Mouse (Mus musculus) CH12.LX (cell line): ENCODE measurements around the gene Runx3. TPM values are rescaled to one million over a fixed set of nuclear protein-coding genes. Genes with fewer than 3 reads are reported as not detected.
A peak's percentile ranks its signal among the peaks of the same experiment; 100 is the strongest.

Source experiments
- DNase-seq: peaks from one replicate; pipeline ENCODE4 v3.0.0-alpha.2; 2013; ENCODE audit errors: extremely low read depth
- H3K27ac ChIP-seq: 2 replicates; pipeline ENCODE4 v1.5.1; 2012; ENCODE audit warnings: low read depth, mild to moderate bottlenecking, control low read depth, moderate library complexity; ENCODE audit not compliant: insufficient read depth
- H3K27me3 ChIP-seq: replicated peaks from 2 replicates; pipeline ENCODE3; 2012; ENCODE audit warnings: inconsistent platforms
- H3K36me3 ChIP-seq, 2 experiments: replicated peaks in 1 of 2; 2 replicates each; pipeline versions ENCODE3 to v1.6.1; 2012; ENCODE audit warnings: inconsistent platforms in 1 of 2, low read length in 1 of 2, mild to moderate bottlenecking in 1 of 2, mixed read lengths in 1 of 2, moderate library complexity in 1 of 2; ENCODE audit not compliant: control insufficient read depth in 1 of 2, insufficient read depth in 1 of 2
- H3K4me1 ChIP-seq, 2 experiments: 2 replicates each; pipeline ENCODE4 v1.6.1; 2012; ENCODE audit warnings: inconsistent platforms in 1 of 2, moderate library complexity in 1 of 2; ENCODE audit not compliant: insufficient read depth in 2 of 2, control insufficient read depth in 1 of 2
- H3K4me2 ChIP-seq: 2 replicates; pipeline ENCODE4 v1.6.1; 2012; ENCODE audit warnings: low read depth, mild to moderate bottlenecking, control low read depth; ENCODE audit not compliant: poor library complexity, insufficient read depth, severe bottlenecking
- H3K4me3 ChIP-seq, 3 experiments: fragments of 150-350 bp in 1 of 3; sonication (generic) in 1 of 3; replicated peaks in 1 of 3; 2 replicates each; pipeline versions ENCODE3 to v1.5.1; 2011 to 2012; ENCODE audit warnings: low read depth in 2 of 3, low read length in 2 of 3, mild to moderate bottlenecking in 2 of 3, moderate library complexity in 2 of 3, control low read depth in 1 of 3, improper control_type of control experiment in 1 of 3, inconsistent platforms in 1 of 3, mixed read lengths in 1 of 3; ENCODE audit not compliant: poor library complexity in 1 of 3
- H3K79me2 ChIP-seq: replicated peaks from 2 replicates; pipeline ENCODE4 v1.6.1; 2012; ENCODE audit warnings: mild to moderate bottlenecking, moderate library complexity; ENCODE audit not compliant: control insufficient read depth, poor library complexity, insufficient read depth, severe bottlenecking; ENCODE audit errors: extremely low read depth
- H3K9ac ChIP-seq: 2 replicates; pipeline ENCODE4 v1.6.1; 2012; ENCODE audit warnings: low read depth, mild to moderate bottlenecking, control low read depth, moderate library complexity; ENCODE audit not compliant: insufficient read depth
- H3K9me3 ChIP-seq: replicated peaks from 2 replicates; pipeline ENCODE3; 2012; ENCODE audit warnings: low read length, inconsistent platforms, mixed read lengths
- CHD2 ChIP-seq: IDR thresholded peaks from 2 replicates; pipeline ENCODE4 v1.6.1; 2011; ENCODE audit warnings: low read length, improper control_type of control experiment
- CTCF ChIP-seq, 2 experiments: IDR thresholded peaks in 1 of 2; conservative IDR thresholded peaks in 1 of 2; 2 replicates each; pipeline ENCODE4 v1.5.1; 2011 to 2012; ENCODE audit warnings: low read depth in 2 of 2, low read length in 2 of 2, improper control_type of control experiment in 1 of 2, inconsistent platforms in 1 of 2, mild to moderate bottlenecking in 1 of 2, moderate library complexity in 1 of 2
- EP300 ChIP-seq: IDR thresholded peaks from 2 replicates; pipeline ENCODE4 v1.6.1; 2011; ENCODE audit warnings: low read length, improper control_type of control experiment
- IRF4 ChIP-seq: IDR thresholded peaks from 2 replicates; pipeline ENCODE4 v1.6.1; 2014; ENCODE audit warnings: low read depth, mild to moderate bottlenecking, inconsistent platforms, low read length, improper control_type of control experiment
- JUND ChIP-seq: conservative IDR thresholded peaks from 2 replicates; pipeline ENCODE4 v1.6.1; 2011; ENCODE audit warnings: low read depth, low read length, improper control_type of control experiment
- KAT2A ChIP-seq: IDR thresholded peaks from 2 replicates; pipeline ENCODE4 v1.6.1; 2012; ENCODE audit warnings: low read length, improper control_type of control experiment, inconsistent platforms; ENCODE audit not compliant: insufficient replicate concordance
- MAFK ChIP-seq: IDR thresholded peaks from 2 replicates; pipeline ENCODE4 v1.6.1; 2011; ENCODE audit warnings: low read length, improper control_type of control experiment; ENCODE audit not compliant: insufficient replicate concordance
- MAZ ChIP-seq: IDR thresholded peaks from 2 replicates; pipeline ENCODE4 v1.6.1; 2012; ENCODE audit warnings: low read depth, mild to moderate bottlenecking, inconsistent platforms, low read length, improper control_type of control experiment, moderate library complexity
- MYC ChIP-seq: IDR thresholded peaks from 2 replicates; pipeline ENCODE4 v1.6.1; 2011; ENCODE audit warnings: low read depth, mild to moderate bottlenecking, improper control_type of control experiment, low read length
- NELFE ChIP-seq: IDR thresholded peaks from 2 replicates; pipeline ENCODE4 v1.6.1; 2011; ENCODE audit warnings: low read depth, low read length, improper control_type of control experiment
- POLR2A ChIP-seq: IDR thresholded peaks from 2 replicates; pipeline ENCODE4 v1.6.1; 2011; ENCODE audit warnings: low read depth, mild to moderate bottlenecking, improper control_type of control experiment, low read length
- RAD21 ChIP-seq: IDR thresholded peaks from 2 replicates; pipeline ENCODE4 v1.6.1; 2011; ENCODE audit warnings: low read depth, mild to moderate bottlenecking, low read length, improper control_type of control experiment, moderate library complexity
- RCOR1 ChIP-seq: conservative IDR thresholded peaks from 2 replicates; pipeline ENCODE4 v1.6.1; 2012; ENCODE audit warnings: low read depth, mild to moderate bottlenecking, inconsistent platforms, low read length, improper control_type of control experiment
- USF1 ChIP-seq: IDR thresholded peaks from 2 replicates; pipeline ENCODE4 v1.6.1; 2014; ENCODE audit warnings: low read depth, mild to moderate bottlenecking, inconsistent platforms, low read length, improper control_type of control experiment
- ZNF384 ChIP-seq: IDR thresholded peaks from 2 replicates; pipeline ENCODE4 v1.6.1; 2012; ENCODE audit warnings: low read depth, low read length, improper control_type of control experiment, inconsistent platforms
- dilution Hi-C: fragments of 300-500 bp; cut with MboI; formaldehyde crosslinking; loops from 2 replicates; pipeline ENCODE4 v1.14.3; 2020; ENCODE audit warnings: low sequenced_read_pairs; ENCODE audit not compliant: extremely low pct_unique_long_range_greater_than_20kb, extremely low pct_ligation_motif_present
- in situ Hi-C: fragments of 300-500 bp; cut with MboI; formaldehyde crosslinking; loops from 3 replicates; pipeline ENCODE4 v1.14.3; 2019; ENCODE audit warnings: low sequenced_read_pairs, low pct_ligation_motif_present, low pct_unique_long_range_greater_than_20kb, mixed read lengths
- polyA plus RNA-seq: library from polyadenylated mRNA; unstranded; fragments of >175 nt; gene quantifications from 2 replicates; pipeline ENCODE4 v1.2.1, GENCODE M21; 2012; ENCODE audit warnings: low read depth; ENCODE audit not compliant: insufficient read length
- total RNA-seq, 2 experiments: library from RNA; depleted of rRNA; stranded (reverse); fragments of 300-350 nt in 1 of 2; fragments of >200 nt in 1 of 2; gene quantifications; 2 replicates each; pipeline ENCODE4 v1.2.3; 2012 to 2014

Runx3 gene
- total and polyA plus RNA-seq, 3 experiments = 5.0 to 61.1 (median 19.7) TPM

GRCm38 (mm10) chr4:135125152-135125551 lies 4.7 kb downstream of the Runx3 start:
- in situ Hi-C loops = no loop called here
- no peak overlapping the region for H3K4me2 ChIP-seq
- peaks cover 27 to 85% of the 10 kb centered on the region in 2 experiments for H3K4me1 ChIP-seq
- H3K79me2 ChIP-seq = peaks cover 18% of the 10 kb centered on the region
- no peak overlapping the region for H3K4me3 ChIP-seq
- H3K27me3 ChIP-seq = no peaks in the 10 kb centered on the region
- no peak for DNase-seq
- no peak overlapping the region; the same call in 1 of the 2 replicates for H3K27ac ChIP-seq
- H3K36me3 ChIP-seq = peaks cover 2 to 40% of the 10 kb centered on the region in 2 experiments
- TF ChIP-seq KAT2A (no peak), ZNF384 (no peak), EP300 (peak; percentile 48; the same call in 1 of the 2 replicates), CTCF (conservative IDR thresholded peaks at IDR 0.05 in 1 of 2, IDR thresholded peaks at IDR 0.05 in 1 of 2; ENCODE audit: low read depth in 2 of 2, low read length in 2 of 2) (no peak), RAD21 (no peak), IRF4 (peak; percentile 95), USF1 (no peak), RCOR1 (no peak), MAFK (no peak), MAZ (peak; percentile 94), JUND (no peak), POLR2A (no peak), CHD2 (peak; percentile 63; the same call in 1 of the 2 replicates)
- TF ChIP-seq, all 38 proteins: peak for 4
- Histone ChIP-seq H3K9me3 (no peaks in the 10 kb centered on the region), H3K9ac (no peak overlapping the region)
- dilution Hi-C loops = no loop called here

DNA sequence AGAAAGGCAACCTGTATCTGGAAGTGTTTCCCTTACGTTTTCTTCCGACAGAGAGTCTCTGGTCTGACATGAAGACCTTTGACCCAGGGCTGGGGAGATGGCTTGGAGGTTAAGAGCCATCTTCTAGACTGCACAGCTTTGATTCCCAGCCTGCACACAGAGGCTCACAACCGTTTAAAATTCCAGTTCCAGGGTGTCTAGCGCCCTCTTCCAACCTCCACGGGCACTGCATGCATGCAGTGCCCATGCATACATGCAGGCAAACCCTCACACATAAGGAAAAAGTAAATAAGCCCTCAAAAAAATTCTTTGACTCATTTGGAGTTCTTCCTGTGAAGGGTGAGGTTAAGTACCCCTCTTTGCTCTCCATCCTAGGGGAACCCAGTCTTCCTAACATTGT lies 5.9 kb downstream of the Runx3 start:
- no peak for TF ChIP-seq MYC
- peak in 1 of 2 experiments; percentile 47; a peak in 2 of 4 replicates for TF ChIP-seq CTCF (conservative IDR thresholded peaks at IDR 0.05 in 1 of 2, IDR thresholded peaks at IDR 0.05 in 1 of 2; ENCODE audit: low read depth in 2 of 2, low read length in 2 of 2)
- no peak for TF ChIP-seq NELFE
- TF ChIP-seq RAD21 = peak; percentile 13
- in situ Hi-C loops = no loop called here
- peaks cover 36 to 97% of the 10 kb centered on the region in 2 experiments for H3K4me1 ChIP-seq

More for the DNA sequence above, 5.9 kb downstream of the Runx3 start:
- H3K79me2 ChIP-seq = peaks cover 18% of the 10 kb centered on the region
- peaks cover 2 to 47% of the 10 kb centered on the region in 2 experiments for H3K36me3 ChIP-seq
- dilution Hi-C loops = no loop called here
- H3K9ac ChIP-seq = no peak overlapping the region
- H3K4me3 ChIP-seq = no peak overlapping the region
- no peak for DNase-seq
- no peak overlapping the region for H3K27ac ChIP-seq
- H3K9me3 ChIP-seq = no peaks in the 10 kb centered on the region
- no peaks in the 10 kb centered on the region for H3K27me3 ChIP-seq
- H3K4me2 ChIP-seq = no peak overlapping the region
